Mouse (Mus musculus) C2C12 (cell line): ENCODE data around the gene Gdpd5.

Experiments
- CEBPB ChIP-seq: IDR thresholded peaks from one replicate; pipeline ENCODE4 v1.6.1; 2011; ENCODE audit warnings: low read depth, mild to moderate bottlenecking, control low read depth, moderate library complexity
- CTCF ChIP-seq: IDR thresholded peaks from one replicate; pipeline ENCODE4 v1.5.1; 2011; ENCODE audit not compliant: control insufficient read depth, insufficient read depth, insufficient read length
- FOSL1 ChIP-seq: IDR thresholded peaks from one replicate; pipeline ENCODE4 v1.8.0; 2011; ENCODE audit warnings: mild to moderate bottlenecking, low read length; ENCODE audit not compliant: poor library complexity, insufficient read depth, severe bottlenecking
- MAX ChIP-seq: IDR thresholded peaks from one replicate; pipeline ENCODE4 v1.6.1; 2011; ENCODE audit warnings: mild to moderate bottlenecking, control low read depth
- MYOD1 ChIP-seq: IDR thresholded peaks from one replicate; pipeline ENCODE4 v1.6.1; 2011; ENCODE audit warnings: low read depth; ENCODE audit not compliant: control insufficient read depth, insufficient read length
- MYOG ChIP-seq: IDR thresholded peaks from one replicate; pipeline ENCODE4 v1.6.1; 2011; ENCODE audit not compliant: control insufficient read depth, insufficient read length; ENCODE audit errors: extremely low read depth
- USF1 ChIP-seq: IDR thresholded peaks from one replicate; pipeline ENCODE4 v1.6.1; 2011; ENCODE audit warnings: low read depth, mild to moderate bottlenecking, control low read depth, moderate library complexity

DNA sequence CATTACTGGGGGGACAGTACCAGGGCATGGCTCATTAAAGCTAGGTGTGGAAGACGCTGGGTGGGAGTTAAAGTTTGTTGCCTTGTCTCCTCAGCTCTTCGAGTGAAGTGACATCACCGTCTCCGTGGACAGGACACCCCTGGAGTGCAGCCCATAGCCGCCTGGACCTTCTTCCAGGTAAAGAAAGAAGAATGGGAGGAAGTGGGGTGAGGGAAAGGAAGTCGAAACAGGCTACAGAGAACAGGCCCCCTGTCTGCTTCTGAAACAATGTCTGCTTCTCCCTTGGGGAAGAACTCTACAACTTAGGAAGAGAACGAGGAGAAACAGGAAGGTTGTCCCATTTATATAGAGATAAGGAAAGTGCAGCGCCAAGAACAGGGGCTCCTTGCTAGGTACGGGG, 29.1 kb downstream of the Gdpd5 start:
- TF ChIP-seq MYOD1 (no peak), USF1 (no peak), CTCF (no peak), MAX (no peak), CEBPB (no peak), MYOG (no peak), FOSL1 (no peak)
